Mouse (Mus musculus) bone marrow, adult 2 months (tissue): ENCODE results near the gene Vmn1r85.

ENCODE experiments used
- CTCF ChIP-seq: fragments of 200-500 bp; IDR thresholded peaks from 2 replicates; pipeline ENCODE4 v1.5.1; 2011; ENCODE audit warnings: low read length, control low read depth; ENCODE audit not compliant: control insufficient read depth, insufficient read depth
- POLR2A ChIP-seq: fragments of 200-500 bp; IDR thresholded peaks from 2 replicates; pipeline ENCODE4 v1.6.1; 2011; ENCODE audit warnings: low read depth, mild to moderate bottlenecking, control low read depth, low read length, borderline replicate concordance; ENCODE audit not compliant: control insufficient read depth

DNA sequence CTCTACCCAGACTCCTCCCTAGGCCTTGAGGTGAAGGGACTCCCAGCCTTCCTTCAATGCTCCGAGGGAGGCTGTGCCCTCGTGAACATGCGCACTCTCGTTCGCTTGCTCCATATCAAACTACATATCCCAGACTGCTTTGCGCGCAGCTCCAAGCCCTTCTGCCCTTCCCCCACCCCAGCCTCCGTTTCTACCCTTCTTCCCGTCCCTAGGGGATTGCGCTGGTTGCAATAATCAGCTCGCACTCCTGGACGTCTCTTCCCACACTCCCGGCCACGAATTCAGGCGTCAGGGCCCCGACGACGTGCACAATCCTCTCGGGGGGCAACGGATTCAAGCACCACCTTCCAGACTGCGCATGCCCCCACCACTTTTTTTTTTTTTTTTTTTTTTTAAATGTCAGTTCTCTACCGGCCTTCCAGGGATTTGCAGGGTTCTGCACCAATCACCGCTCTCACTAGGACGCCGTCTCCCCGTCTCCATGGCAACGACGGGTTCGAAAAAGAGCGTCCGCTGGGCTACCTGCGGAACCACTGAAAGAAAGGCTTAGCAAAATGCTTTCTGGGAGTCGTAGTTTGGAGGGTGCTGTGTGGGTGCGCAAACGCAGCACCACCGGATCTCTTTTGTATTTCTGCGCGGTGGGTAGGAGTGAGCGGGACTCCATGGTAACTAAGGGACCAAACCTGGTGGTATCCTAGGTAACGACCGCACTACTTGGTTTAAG, 40.5 kb downstream of the Vmn1r85 start, which contains the start of gene Mzf1:
- TF ChIP-seq CTCF, result no peak
- 0 out of 2 replicates have a peak, but pooled peaks have one; percentile 16 for TF ChIP-seq POLR2A
